Mouse (Mus musculus) intestine, embryonic 15.5 days (tissue): ENCODE data around the gene Fblim1. TPM values are rescaled to one million over a fixed set of nuclear protein-coding genes. Genes with fewer than 3 reads are reported as not detected.
"Not testable (repeated sequence)": the region's sequence is repeated elsewhere in the genome, so short reads cannot be mapped to it uniquely, and the experiment has no call there.

Experiments
- ATAC-seq: fragments of 200-750 bp; cut with Nextera tagmentation; 2 replicates; pipeline ENCODE4 v1.8.0; 2017; ENCODE audit warnings: moderate TSS enrichment, moderate library complexity
- H3K27ac ChIP-seq: fragments of 300-500 bp; sonication (generic); 2 replicates; pipeline ENCODE4 v1.5.1; 2015; ENCODE audit warnings: mild to moderate bottlenecking, inconsistent platforms
- H3K27me3 ChIP-seq: fragments of 300-500 bp; sonication (generic); replicated peaks from 2 replicates; pipeline ENCODE4 v1.6.1; 2015; ENCODE audit warnings: inconsistent platforms
- H3K36me3 ChIP-seq: fragments of 300-500 bp; sonication (generic); 2 replicates; pipeline ENCODE4 v1.6.1; 2015; ENCODE audit warnings: inconsistent platforms
- H3K4me1 ChIP-seq: fragments of 300-500 bp; sonication (generic); replicated peaks from 2 replicates; pipeline ENCODE4 v1.6.1; 2015; ENCODE audit warnings: inconsistent platforms
- H3K4me2 ChIP-seq: fragments of 300-500 bp; sonication (generic); replicated peaks from 2 replicates; pipeline ENCODE4 v1.6.1; 2015; ENCODE audit warnings: mild to moderate bottlenecking, inconsistent platforms
- H3K4me3 ChIP-seq: fragments of 300-500 bp; sonication (generic); replicated peaks from 2 replicates; pipeline ENCODE4 v1.5.1; 2015; ENCODE audit warnings: inconsistent platforms
- H3K9ac ChIP-seq: fragments of 300-500 bp; sonication (generic); 2 replicates; pipeline ENCODE4 v1.6.1; 2015; ENCODE audit warnings: inconsistent platforms
- H3K9me3 ChIP-seq: fragments of 300-500 bp; sonication (generic); 2 replicates; pipeline ENCODE4 v1.6.1; 2016; ENCODE audit warnings: inconsistent platforms
- WGBS: fragments of 180-500 bp; shearing (Covaris S2); methylation state at CpG from one replicate; pipeline ENCODE4 v1.1.7; 2015; 5-methylcytosine and 5-hydroxymethylcytosine counted together
- polyA plus RNA-seq: library from polyadenylated mRNA; unstranded; fragments of >200 nt; fragmentation: Nextera tagmentation; extraction: Ambion mirVana; gene quantifications from 2 replicates; pipeline ENCODE4 v1.2.1, GENCODE M21; 2015

Fblim1 gene
- polyA plus RNA-seq, 1 experiment from 2014 or later = 68.9 TPM

GRCm38 (mm10) chr4:141571934-141572333, 34.0 kb downstream of the Fblim1 start:
- Histone ChIP-seq H3K27ac (no peak overlapping the region), H3K36me3 (0 out of 2 replicates have a peak, but pooled peaks cover 1% of the 10 kb centered on the region)
- 61% methylated on average over 10 of the region's 10 CpGs for WGBS

GRCm38 (mm10) chr4:141571337-141571739, 34.6 kb downstream of the Fblim1 start:
- H3K27ac ChIP-seq = no peak overlapping the region
- H3K4me2 ChIP-seq = no peak overlapping the region; the same call in 1 of the 2 replicates
- no peaks in the 10 kb centered on the region for H3K27me3 ChIP-seq
- H3K4me3 ChIP-seq = no peak overlapping the region
- H3K9ac ChIP-seq = no peak overlapping the region
- H3K36me3 ChIP-seq = no peaks in the 10 kb centered on the region
- 44% methylated on average over 6 of the region's 6 CpGs for WGBS
- peaks cover 20% of the 10 kb centered on the region for H3K4me1 ChIP-seq
- no peaks in the 10 kb centered on the region for H3K9me3 ChIP-seq
- ATAC-seq = no peak

More at GRCm38 (mm10) chr4:141571934-141572333, 34.0 kb downstream of the Fblim1 start:
- H3K27me3 ChIP-seq = no peaks in the 10 kb centered on the region
- ATAC-seq = no peak
- H3K4me3 ChIP-seq = no peak overlapping the region
- H3K4me2 ChIP-seq = no peak overlapping the region
- no peak overlapping the region for H3K9ac ChIP-seq
- no peaks in the 10 kb centered on the region for H3K9me3 ChIP-seq
- peaks cover 20% of the 10 kb centered on the region for H3K4me1 ChIP-seq

- Histone ChIP-seq H3K9ac (no peak overlapping the region), H3K4me2 (no peak overlapping the region), H3K27me3 (no peaks in the 10 kb centered on the region), H3K4me3 (no peak overlapping the region), H3K36me3 (no peaks in the 10 kb centered on the region), H3K9me3 (no peaks in the 10 kb centered on the region), H3K27ac (no peak overlapping the region), H3K4me1 (peaks cover 20% of the 10 kb centered on the region)
- ATAC-seq = no peak
- WGBS = 85% methylated on average over 1 of the region's 1 CpGs
Measured at GRCm38 (mm10) chr4:141570821-141571220, 35.1 kb downstream of the Fblim1 start.

GRCm38 (mm10) chr4:141570004-141570403, 35.9 kb downstream of the Fblim1 start:
- Histone ChIP-seq H3K27ac (no peak overlapping the region), H3K9ac (no peak overlapping the region), H3K4me3 (no peak overlapping the region), H3K4me2 (no peak overlapping the region), H3K36me3 (no peaks in the 10 kb centered on the region), H3K9me3 (no peaks in the 10 kb centered on the region), H3K4me1 (peaks cover 17% of the 10 kb centered on the region), H3K27me3 (no peaks in the 10 kb centered on the region)
- 57% methylated on average over 6 of the region's 6 CpGs for WGBS
- no peak for ATAC-seq

- Histone ChIP-seq H3K27me3 (no peaks in the 10 kb centered on the region), H3K9me3 (no peaks in the 10 kb centered on the region), H3K4me1 (peaks cover 14% of the 10 kb centered on the region), H3K4me2 (no peak overlapping the region), H3K4me3 (no peak overlapping the region), H3K9ac (no peak overlapping the region), H3K27ac (no peak overlapping the region), H3K36me3 (no peaks in the 10 kb centered on the region)
- 87% methylated on average over 5 of the region's 5 CpGs for WGBS
- ATAC-seq = no peak
Measured at GRCm38 (mm10) chr4:141568966-141569365, 36.9 kb downstream of the Fblim1 start.

DNA sequence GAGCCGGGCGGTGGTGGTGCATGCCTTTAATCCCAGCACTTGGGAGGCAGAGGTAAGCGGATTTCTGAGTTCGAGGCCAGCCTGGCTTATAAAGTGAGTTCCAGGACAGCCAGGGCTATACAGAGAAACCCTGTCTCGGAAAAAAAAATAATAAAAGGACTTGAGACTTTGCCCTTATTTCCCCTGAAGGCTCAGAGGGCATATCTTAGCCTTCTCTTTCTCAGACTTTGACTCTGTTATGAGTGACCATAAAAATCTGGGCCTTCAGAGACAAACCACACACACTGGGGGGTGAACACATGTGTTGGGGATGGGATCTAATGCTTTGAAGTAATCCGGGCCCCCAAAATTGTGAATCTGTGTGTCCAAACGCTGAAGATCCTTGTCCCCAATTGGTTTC, 38.7 kb downstream of the Fblim1 start:
- 0 out of 2 replicates have a peak, but pooled peaks have one; percentile 3 for ATAC-seq
- 88% methylated on average over 7 of the region's 7 CpGs for WGBS

GRCm38 (mm10) chr4:141566187-141566586, 39.7 kb downstream of the Fblim1 start:
- WGBS = 91% methylated on average over 6 of the region's 6 CpGs

More for the DNA sequence above, 38.7 kb downstream of the Fblim1 start:
- H3K9ac ChIP-seq, H3K4me2 ChIP-seq, H3K4me1 ChIP-seq, H3K9me3 ChIP-seq, H3K27ac ChIP-seq, H3K4me3 ChIP-seq, H3K36me3 ChIP-seq, H3K27me3 ChIP-seq: not testable (repeated sequence)

DNA sequence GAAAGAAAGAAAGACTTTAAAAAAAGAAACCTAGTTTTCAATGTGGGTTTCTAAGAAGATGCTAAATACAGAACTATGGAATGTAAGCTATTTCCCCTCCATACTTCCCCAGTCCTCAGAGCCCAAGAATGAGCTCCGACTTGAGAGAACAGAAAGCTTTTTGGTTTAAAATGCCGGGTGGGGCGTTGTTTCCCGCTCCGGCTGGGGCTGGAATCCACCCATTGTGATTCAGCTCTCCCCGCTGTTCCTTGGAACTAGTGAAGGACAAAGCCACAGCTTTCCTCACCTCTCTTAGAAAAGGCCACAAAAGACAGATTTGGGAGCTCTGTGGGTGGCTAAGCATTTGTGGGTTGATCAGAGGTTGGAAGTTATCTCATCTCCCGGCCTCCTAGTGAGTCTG, 40.6 kb downstream of the Fblim1 start:
- no peak overlapping the region for H3K9ac ChIP-seq
- no peak overlapping the region for H3K4me2 ChIP-seq
- no peak for ATAC-seq
- H3K27me3 ChIP-seq = no peaks in the 10 kb centered on the region
- 49% methylated on average over 7 of the region's 7 CpGs for WGBS
- no peak overlapping the region for H3K4me3 ChIP-seq
- 0 out of 2 replicates have a peak, but pooled peaks cover 3% of the 10 kb centered on the region for H3K4me1 ChIP-seq
- peak overlapping the region; percentile 37; the same call in 1 of the 2 replicates for H3K27ac ChIP-seq
- H3K36me3 ChIP-seq = no peaks in the 10 kb centered on the region
- no peaks in the 10 kb centered on the region for H3K9me3 ChIP-seq

More at GRCm38 (mm10) chr4:141566187-141566586, 39.7 kb downstream of the Fblim1 start:
- Histone ChIP-seq H3K9ac (no peak overlapping the region), H3K4me2 (no peak overlapping the region), H3K9me3 (no peaks in the 10 kb centered on the region), H3K27me3 (no peaks in the 10 kb centered on the region), H3K4me3 (no peak overlapping the region), H3K36me3 (no peaks in the 10 kb centered on the region), H3K4me1 (peaks cover 7% of the 10 kb centered on the region), H3K27ac (no peak overlapping the region)
- ATAC-seq = no peak

GRCm38 (mm10) chr4:141564660-141565059, 41.2 kb downstream of the Fblim1 start:
- Histone ChIP-seq H3K27ac (no peak overlapping the region), H3K27me3 (no peaks in the 10 kb centered on the region), H3K4me3 (no peak overlapping the region), H3K4me2 (no peak overlapping the region), H3K9me3 (no peaks in the 10 kb centered on the region), H3K4me1 (0 out of 2 replicates have a peak, but pooled peaks cover 3% of the 10 kb centered on the region), H3K36me3 (no peaks in the 10 kb centered on the region), H3K9ac (no peak overlapping the region)
- WGBS = 74% methylated on average over 3 of the region's 3 CpGs
- ATAC-seq = no peak

DNA sequence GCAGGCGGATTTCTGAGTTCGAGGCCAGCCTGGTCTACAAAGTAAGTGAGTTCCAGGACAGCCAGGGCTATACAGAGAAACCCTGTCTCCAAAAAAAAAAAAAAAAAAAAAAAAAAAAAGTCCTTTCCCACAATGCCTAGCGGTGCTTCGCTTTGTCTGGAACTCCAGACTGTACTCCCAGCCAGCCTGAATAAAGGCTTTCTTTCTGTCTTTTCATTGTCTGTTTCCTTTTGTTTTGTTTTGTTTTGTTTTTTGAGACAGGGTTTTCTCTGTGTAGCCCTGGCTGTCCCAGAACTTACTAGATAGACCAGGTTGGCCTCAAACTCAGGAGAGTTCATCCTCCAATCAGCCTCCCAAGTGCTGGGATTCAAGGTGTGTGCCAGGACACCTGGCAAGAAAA, 41.7 kb downstream of the Fblim1 start:
- no peak overlapping the region for H3K4me2 ChIP-seq
- H3K27ac ChIP-seq = no peak overlapping the region
- 90% methylated on average over 4 of the region's 4 CpGs for WGBS
- no peak for ATAC-seq
- H3K9me3 ChIP-seq = no peaks in the 10 kb centered on the region
- 0 out of 2 replicates have a peak, but pooled peaks cover 4% of the 10 kb centered on the region for H3K4me1 ChIP-seq
- no peak overlapping the region for H3K4me3 ChIP-seq
- H3K9ac ChIP-seq = no peak overlapping the region
- no peaks in the 10 kb centered on the region for H3K36me3 ChIP-seq
- no peaks in the 10 kb centered on the region for H3K27me3 ChIP-seq

GRCm38 (mm10) chr4:141562281-141562680, 43.6 kb downstream of the Fblim1 start:
- no peak overlapping the region for H3K9ac ChIP-seq
- H3K4me3 ChIP-seq = no peak overlapping the region
- 77% methylated on average over 11 of the region's 11 CpGs for WGBS
- no peak for ATAC-seq
- no peaks in the 10 kb centered on the region for H3K9me3 ChIP-seq
- no peaks in the 10 kb centered on the region for H3K27me3 ChIP-seq
- H3K36me3 ChIP-seq = no peaks in the 10 kb centered on the region
- H3K4me2 ChIP-seq = no peak overlapping the region
- H3K27ac ChIP-seq = 0 out of 2 replicates have a peak overlapping the region, but pooled peaks have one; percentile 4
- H3K4me1 ChIP-seq = peaks cover 16% of the 10 kb centered on the region; the same call in 1 of the 2 replicates

GRCm38 (mm10) chr4:141561331-141561919, 44.5 kb downstream of the Fblim1 start:
- H3K9me3 ChIP-seq, H3K4me2 ChIP-seq, H3K4me3 ChIP-seq, H3K36me3 ChIP-seq, H3K9ac ChIP-seq, H3K27me3 ChIP-seq, ATAC-seq, H3K27ac ChIP-seq: not testable (repeated sequence)
- 76% methylated on average over 5 of the region's 5 CpGs for WGBS
- peaks cover 16% of the 10 kb centered on the region; the same call in 1 of the 2 replicates for H3K4me1 ChIP-seq

DNA sequence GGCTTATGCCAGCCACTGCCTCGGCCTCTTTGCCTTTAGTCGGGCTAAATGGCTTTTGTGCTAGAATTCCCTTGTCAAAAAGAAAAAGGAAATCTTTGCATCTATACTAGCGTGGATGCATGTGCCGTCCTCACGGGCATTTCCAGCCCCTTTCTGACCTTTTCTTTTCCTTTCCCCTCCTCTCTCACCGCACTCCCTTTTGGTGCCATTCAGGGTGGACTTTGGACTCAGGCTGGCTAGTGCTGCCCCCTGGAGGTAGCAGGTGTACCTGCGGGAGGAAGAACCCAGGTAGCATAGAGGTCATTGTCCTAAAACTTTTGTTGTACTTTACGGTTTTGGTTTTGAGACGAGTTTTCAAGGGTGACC, 46.0 kb downstream of the Fblim1 start:
- ATAC-seq = peak; percentile 64
- Histone ChIP-seq H3K4me3 (peak overlapping the region; percentile 32), H3K4me1 (peaks cover 16% of the 10 kb centered on the region; the same call in 1 of the 2 replicates), H3K36me3 (no peaks in the 10 kb centered on the region), H3K4me2 (peak overlapping the region; percentile 72), H3K9me3 (no peaks in the 10 kb centered on the region), H3K9ac (peak overlapping the region; percentile 43), H3K27ac (peak overlapping the region; percentile 86), H3K27me3 (no peaks in the 10 kb centered on the region)
- 2% methylated on average over 9 of the region's 9 CpGs for WGBS
